Mouse (Mus musculus): ENCODE results near the gene Trappc2. TPM values are rescaled to one million over a fixed set of nuclear protein-coding genes. Genes with fewer than 3 reads are reported as not detected.

Gene Trappc2
- polyA plus RNA-seq (2015; fragmentation: Nextera tagmentation; extraction: Ambion mirVana): 36.5 and 40.8 TPM in 2 replicates

- Histone ChIP-seq H3K36me3 (ENCODE audit: control insufficient read depth, insufficient read depth) (no peaks in the 10 kb centered on the region; the same call in 1 of the 2 replicates), H3K9ac (ENCODE audit: low read length) (peak within 1 kb of the TSS; percentile 83), H3K4me3 (ENCODE audit: low read length) (peak within 1 kb of the TSS; percentile 60), H3K4me2 (ENCODE audit: low read depth, low read length) (peak within 1 kb of the TSS; percentile 76), H3K9me3 (replicated peaks; ENCODE audit: control insufficient read depth, low read length) (no peaks in the 10 kb centered on the region), H3K27ac (ENCODE audit: low read length) (peak within 1 kb of the TSS; percentile 80), H3K4me1 (ENCODE audit: control insufficient read depth, insufficient read depth, low read length) (peaks cover 6% of the 10 kb centered on the region; the same call in 1 of the 2 replicates), H3K27me3 (ENCODE audit: control insufficient read depth, insufficient read depth, low read length) (no peaks in the 10 kb centered on the region)
- 9% methylated on average over 31 of the region's 36 CpGs for WGBS
- ATAC-seq (replicated peaks; ENCODE audit: extremely low read depth, insufficient read depth, low FRiP score): peak; percentile 71
Measured at GRCm38 (mm10) chrX:166440036-166440615, at the start of gene Trappc2. Gene Trappc2 (plus strand): TSS chrX:166440574.

- H3K36me3 ChIP-seq (ENCODE audit: control insufficient read depth, insufficient read depth): peaks cover 2% of the 10 kb centered on the region; the same call in 1 of the 2 replicates
- H3K9me3 ChIP-seq (replicated peaks; ENCODE audit: control insufficient read depth, low read length): no peaks in the 10 kb centered on the region
- H3K4me1 ChIP-seq (ENCODE audit: control insufficient read depth, insufficient read depth, low read length): no peaks in the 10 kb centered on the region
- no peak overlapping the region for H3K4me3 ChIP-seq (ENCODE audit: low read length)
- H3K9ac ChIP-seq (ENCODE audit: low read length): no peak overlapping the region
- no peak overlapping the region for H3K4me2 ChIP-seq (ENCODE audit: low read depth, low read length)
- H3K27ac ChIP-seq (ENCODE audit: low read length): no peak overlapping the region
- no peaks in the 10 kb centered on the region for H3K27me3 ChIP-seq (ENCODE audit: control insufficient read depth, insufficient read depth, low read length)
- 67% methylated on average over 1 of the region's 1 CpGs for WGBS
- no peak for ATAC-seq (replicated peaks; ENCODE audit: extremely low read depth, insufficient read depth, low FRiP score)
Measured at GRCm38 (mm10) chrX:166393753-166394152, 46.6 kb upstream of the Trappc2 start.

GRCm38 (mm10) chrX:166407865-166408264 is 32.5 kb upstream of the Trappc2 start:
- Histone ChIP-seq H3K4me1 (ENCODE audit: control insufficient read depth, insufficient read depth, low read length) (no peaks in the 10 kb centered on the region), H3K4me3 (ENCODE audit: low read length) (no peak overlapping the region), H3K9ac (ENCODE audit: low read length) (no peak overlapping the region), H3K27me3 (ENCODE audit: control insufficient read depth, insufficient read depth, low read length) (no peaks in the 10 kb centered on the region), H3K9me3 (replicated peaks; ENCODE audit: control insufficient read depth, low read length) (no peaks in the 10 kb centered on the region), H3K4me2 (ENCODE audit: low read depth, low read length) (no peak overlapping the region), H3K27ac (ENCODE audit: low read length) (no peak overlapping the region), H3K36me3 (ENCODE audit: control insufficient read depth, insufficient read depth) (peaks cover 8% of the 10 kb centered on the region)
- no peak for ATAC-seq (replicated peaks; ENCODE audit: extremely low read depth, insufficient read depth, low FRiP score)

DNA sequence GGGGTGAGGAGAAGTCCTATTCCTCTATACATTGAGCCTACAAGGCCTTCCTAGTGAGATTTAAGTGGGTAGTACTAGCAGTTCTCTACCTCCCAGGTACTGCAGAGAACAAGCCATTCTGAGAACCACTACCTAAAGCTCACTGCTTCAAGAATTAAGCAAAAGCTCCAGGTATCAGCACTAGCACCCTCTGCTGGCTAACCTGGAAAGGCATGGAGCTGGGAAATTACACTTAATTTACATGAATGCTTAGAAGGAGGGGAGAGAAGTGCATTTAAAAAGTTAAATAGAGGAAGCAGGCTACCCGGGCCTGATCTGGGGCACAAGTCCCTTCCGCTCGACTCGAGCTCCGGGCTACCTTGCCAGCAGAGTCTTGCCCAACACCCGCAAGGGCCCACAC is 24.2 kb upstream of the Trappc2 start:
- ATAC-seq (replicated peaks; ENCODE audit: extremely low read depth, insufficient read depth, low FRiP score): no peak
- Histone ChIP-seq H3K9ac (ENCODE audit: low read length) (no peak overlapping the region), H3K9me3 (replicated peaks; ENCODE audit: control insufficient read depth, low read length) (no peaks in the 10 kb centered on the region), H3K4me1 (ENCODE audit: control insufficient read depth, insufficient read depth, low read length) (no peaks in the 10 kb centered on the region), H3K4me3 (ENCODE audit: low read length) (no peak overlapping the region), H3K36me3 (ENCODE audit: control insufficient read depth, insufficient read depth) (no peaks in the 10 kb centered on the region), H3K4me2 (ENCODE audit: low read depth, low read length) (no peak overlapping the region), H3K27me3 (ENCODE audit: control insufficient read depth, insufficient read depth, low read length) (no peaks in the 10 kb centered on the region), H3K27ac (ENCODE audit: low read length) (no peak overlapping the region)
- WGBS: 74% methylated on average over 4 of the region's 6 CpGs

GRCm38 (mm10) chrX:166434812-166435211 is 5.6 kb upstream of the Trappc2 start:
- H3K4me2 ChIP-seq (ENCODE audit: low read depth, low read length): no peak overlapping the region
- H3K27me3 ChIP-seq (ENCODE audit: control insufficient read depth, insufficient read depth, low read length): no peaks in the 10 kb centered on the region
- ATAC-seq (replicated peaks; ENCODE audit: extremely low read depth, insufficient read depth, low FRiP score): no peak
- H3K9me3 ChIP-seq (replicated peaks; ENCODE audit: control insufficient read depth, low read length): no peaks in the 10 kb centered on the region
- no peak overlapping the region for H3K27ac ChIP-seq (ENCODE audit: low read length)
- 79% methylated on average over 2 of the region's 2 CpGs for WGBS
- no peak overlapping the region for H3K4me3 ChIP-seq (ENCODE audit: low read length)
- no peaks in the 10 kb centered on the region; the same call in 1 of the 2 replicates for H3K36me3 ChIP-seq (ENCODE audit: control insufficient read depth, insufficient read depth)
- peaks cover 2% of the 10 kb centered on the region; the same call in 1 of the 2 replicates for H3K4me1 ChIP-seq (ENCODE audit: control insufficient read depth, insufficient read depth, low read length)
- no peak overlapping the region for H3K9ac ChIP-seq (ENCODE audit: low read length)

DNA sequence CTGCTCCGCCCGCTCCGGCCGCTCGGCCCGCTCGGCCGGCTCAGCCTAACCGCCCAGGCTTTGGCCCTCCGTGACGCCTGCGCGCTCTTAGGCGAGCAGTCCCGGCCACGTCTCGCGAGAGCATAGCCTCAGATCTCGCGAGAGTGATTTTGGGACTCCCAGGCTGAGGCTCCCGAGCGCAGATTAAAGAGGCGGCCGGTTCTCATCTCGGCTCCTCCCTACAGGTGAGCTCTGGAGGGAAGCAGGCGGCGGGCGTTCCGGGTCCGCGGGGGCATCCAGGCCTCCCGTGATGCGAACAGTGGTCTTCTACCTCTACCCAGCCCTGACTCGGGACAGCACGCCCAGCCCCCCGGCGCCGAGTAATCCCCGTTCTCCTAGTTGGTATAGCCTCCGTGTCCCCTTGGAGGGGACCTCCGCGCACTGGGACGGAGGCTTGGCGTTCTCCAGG is 266 bp downstream of the Trappc2 start, which contains the start of gene Ofd1:
Gene Ofd1, minus strand, starts transcription at position 89 of the 448 bp plus-strand sequence.
- 9% methylated on average over 44 of the region's 44 CpGs for WGBS
- Histone ChIP-seq H3K4me2 (ENCODE audit: low read depth, low read length) (peak within 1 kb of the TSS; percentile 76), H3K4me3 (ENCODE audit: low read length) (peak within 1 kb of the TSS; percentile 60), H3K4me1 (ENCODE audit: control insufficient read depth, insufficient read depth, low read length) (peaks cover 6% of the 10 kb centered on the region; the same call in 1 of the 2 replicates), H3K27ac (ENCODE audit: low read length) (peak within 1 kb of the TSS; percentile 80), H3K9ac (ENCODE audit: low read length) (peak within 1 kb of the TSS; percentile 83), H3K36me3 (ENCODE audit: control insufficient read depth, insufficient read depth) (no peaks in the 10 kb centered on the region), H3K9me3 (replicated peaks; ENCODE audit: control insufficient read depth, low read length) (no peaks in the 10 kb centered on the region), H3K27me3 (ENCODE audit: control insufficient read depth, insufficient read depth, low read length) (no peaks in the 10 kb centered on the region)
- ATAC-seq (replicated peaks; ENCODE audit: extremely low read depth, insufficient read depth, low FRiP score): peak; percentile 99

GRCm38 (mm10) chrX:166444552-166444951 is 4.2 kb downstream of the Trappc2 start:
- no peak for ATAC-seq (replicated peaks; ENCODE audit: extremely low read depth, insufficient read depth, low FRiP score)
- Histone ChIP-seq H3K9me3 (replicated peaks; ENCODE audit: control insufficient read depth, low read length) (no peaks in the 10 kb centered on the region), H3K9ac (ENCODE audit: low read length) (no peak overlapping the region), H3K36me3 (ENCODE audit: control insufficient read depth, insufficient read depth) (no peaks in the 10 kb centered on the region), H3K4me2 (ENCODE audit: low read depth, low read length) (no peak overlapping the region), H3K27me3 (ENCODE audit: control insufficient read depth, insufficient read depth, low read length) (no peaks in the 10 kb centered on the region), H3K4me3 (ENCODE audit: low read length) (no peak overlapping the region), H3K27ac (ENCODE audit: low read length) (no peak overlapping the region), H3K4me1 (ENCODE audit: control insufficient read depth, insufficient read depth, low read length) (peaks cover 4% of the 10 kb centered on the region; the same call in 1 of the 2 replicates)
- 59% methylated on average over 3 of the region's 3 CpGs for WGBS

GRCm38 (mm10) chrX:166453532-166453931 is 13.2 kb downstream of the Trappc2 start:
- H3K9ac ChIP-seq (ENCODE audit: low read length): no peak overlapping the region
- H3K4me1 ChIP-seq (ENCODE audit: control insufficient read depth, insufficient read depth, low read length): no peaks in the 10 kb centered on the region
- H3K27ac ChIP-seq (ENCODE audit: low read length): no peak overlapping the region
- no peak overlapping the region for H3K4me3 ChIP-seq (ENCODE audit: low read length)
- no peaks in the 10 kb centered on the region for H3K9me3 ChIP-seq (replicated peaks; ENCODE audit: control insufficient read depth, low read length)
- WGBS: 63% methylated on average over 6 of the region's 6 CpGs
- H3K36me3 ChIP-seq (ENCODE audit: control insufficient read depth, insufficient read depth): peaks cover 3% of the 10 kb centered on the region
- no peaks in the 10 kb centered on the region for H3K27me3 ChIP-seq (ENCODE audit: control insufficient read depth, insufficient read depth, low read length)
- H3K4me2 ChIP-seq (ENCODE audit: low read depth, low read length): no peak overlapping the region
- no peak for ATAC-seq (replicated peaks; ENCODE audit: extremely low read depth, insufficient read depth, low FRiP score)

GRCm38 (mm10) chrX:166454331-166454730 is 14.0 kb downstream of the Trappc2 start:
- Histone ChIP-seq H3K9ac (ENCODE audit: low read length) (no peak overlapping the region), H3K27ac (ENCODE audit: low read length) (no peak overlapping the region), H3K27me3 (ENCODE audit: control insufficient read depth, insufficient read depth, low read length) (no peaks in the 10 kb centered on the region), H3K4me3 (ENCODE audit: low read length) (no peak overlapping the region), H3K36me3 (ENCODE audit: control insufficient read depth, insufficient read depth) (peaks cover 3% of the 10 kb centered on the region), H3K9me3 (replicated peaks; ENCODE audit: control insufficient read depth, low read length) (no peaks in the 10 kb centered on the region), H3K4me1 (ENCODE audit: control insufficient read depth, insufficient read depth, low read length) (no peaks in the 10 kb centered on the region), H3K4me2 (ENCODE audit: low read depth, low read length) (no peak overlapping the region)
- no peak for ATAC-seq (replicated peaks; ENCODE audit: extremely low read depth, insufficient read depth, low FRiP score)
- WGBS: 77% methylated on average over 3 of the region's 3 CpGs

Data from heart, embryonic 16.5 days (tissue).